Mouse (Mus musculus): ENCODE measurements around the gene Fadd. TPM values are rescaled to one million over a fixed set of nuclear protein-coding genes. Genes with fewer than 3 reads are reported as not detected.
A peak's percentile ranks its signal among the peaks of the same experiment; 100 is the strongest.

Gene Fadd
- polyA plus RNA-seq, 1 experiment from 2014 or later: 8.6 TPM

- H3K4me3 ChIP-seq (ENCODE audit: low read depth, low read length): no peak overlapping the region
These were observed 50.5 kb downstream of the Fadd start for GRCm38 (mm10) chr7:144531585-144532378.

GRCm38 (mm10) chr7:144529851-144530250, 52.4 kb downstream of the Fadd start:
- Histone ChIP-seq H3K27me3 (ENCODE audit: control insufficient read depth, insufficient read depth, low read length) (no peaks in the 10 kb centered on the region), H3K9ac (ENCODE audit: low read depth, low read length) (no peak overlapping the region), H3K9me3 (ENCODE audit: control insufficient read depth, low read length) (no peaks in the 10 kb centered on the region), H3K4me1 (replicated peaks; ENCODE audit: control insufficient read depth, insufficient read depth, low read length) (no peaks in the 10 kb centered on the region), H3K27ac (ENCODE audit: low read depth, low read length) (no peak overlapping the region), H3K4me2 (replicated peaks; ENCODE audit: low read depth, low read length) (no peak overlapping the region), H3K36me3 (ENCODE audit: control insufficient read depth, insufficient read depth, low read length) (no peaks in the 10 kb centered on the region), H3K4me3 (ENCODE audit: low read depth, low read length) (no peak overlapping the region)
- ATAC-seq (ENCODE audit: low FRiP score): no peak
- no peak for DNase-seq (ENCODE audit: low spot score)
- 85% methylated on average over 3 of the region's 3 CpGs for WGBS

More at GRCm38 (mm10) chr7:144531585-144532378, 50.5 kb downstream of the Fadd start:
- no peaks in the 10 kb centered on the region for H3K9me3 ChIP-seq (ENCODE audit: control insufficient read depth, low read length)
- H3K27ac ChIP-seq (ENCODE audit: low read depth, low read length): peak overlapping the region; percentile 13; the same call in 1 of the 2 replicates
- H3K27me3 ChIP-seq (ENCODE audit: control insufficient read depth, insufficient read depth, low read length): no peaks in the 10 kb centered on the region
- H3K9ac ChIP-seq (ENCODE audit: low read depth, low read length): no peak overlapping the region
- WGBS: 45% methylated on average over 7 of the region's 7 CpGs
- H3K4me2 ChIP-seq (replicated peaks; ENCODE audit: low read depth, low read length): no peak overlapping the region
- H3K4me1 ChIP-seq (replicated peaks; ENCODE audit: control insufficient read depth, insufficient read depth, low read length): no peaks in the 10 kb centered on the region
- DNase-seq (ENCODE audit: low spot score) (peak; percentile 39), ATAC-seq (ENCODE audit: low FRiP score) (no peak)
- H3K36me3 ChIP-seq (ENCODE audit: control insufficient read depth, insufficient read depth, low read length): no peaks in the 10 kb centered on the region

GRCm38 (mm10) chr7:144527723-144528221, 54.5 kb downstream of the Fadd start:
- H3K27ac ChIP-seq (ENCODE audit: low read depth, low read length): no peak overlapping the region
- H3K27me3 ChIP-seq (ENCODE audit: control insufficient read depth, insufficient read depth, low read length): no peaks in the 10 kb centered on the region
- no peak overlapping the region for H3K4me3 ChIP-seq (ENCODE audit: low read depth, low read length)
- H3K9ac ChIP-seq (ENCODE audit: low read depth, low read length): no peak overlapping the region
- no peaks in the 10 kb centered on the region for H3K36me3 ChIP-seq (ENCODE audit: control insufficient read depth, insufficient read depth, low read length)
- ATAC-seq (ENCODE audit: low FRiP score): no peak
- DNase-seq (ENCODE audit: low spot score): no peak
- 82% methylated on average over 1 of the region's 1 CpGs for WGBS
- H3K4me2 ChIP-seq (replicated peaks; ENCODE audit: low read depth, low read length): no peak overlapping the region
- H3K4me1 ChIP-seq (replicated peaks; ENCODE audit: control insufficient read depth, insufficient read depth, low read length): no peaks in the 10 kb centered on the region
- no peaks in the 10 kb centered on the region for H3K9me3 ChIP-seq (ENCODE audit: control insufficient read depth, low read length)

Other genes starting within 250 kb of the Fadd start
- gene Cttn, start 111.5 kb downstream of the Fadd start, polyA plus RNA-seq (2014; fragmentation: Nextera tagmentation; extraction: Ambion mirVana): 174 and 196 TPM in 2 replicates
- gene Ppfia1, start 28.7 kb downstream of the Fadd start, polyA plus RNA-seq (2014; fragmentation: Nextera tagmentation; extraction: Ambion mirVana): 38.1 and 38.5 TPM in 2 replicates
- gene Ano1, start 169.5 kb upstream of the Fadd start, polyA plus RNA-seq (2014; fragmentation: Nextera tagmentation; extraction: Ambion mirVana): 6.2 and 7.1 TPM in 2 replicates